Mouse (Mus musculus) neural tube, embryonic 12.5 days (tissue): ENCODE data around the gene Stil. TPM values are rescaled to one million over a fixed set of nuclear protein-coding genes. Genes with fewer than 3 reads are reported as not detected.
A peak's percentile ranks its signal among the peaks of the same experiment; 100 is the strongest.

Source experiments
- ATAC-seq: fragments of 200-750 bp; cut with Nextera tagmentation; 2 replicates; pipeline ENCODE4 v1.8.0; 2017; ENCODE audit warnings: low read depth, mild to moderate bottlenecking, moderate TSS enrichment, moderate library complexity; ENCODE audit not compliant: low FRiP score
- H3K27ac ChIP-seq: fragments of 300-500 bp; sonication (generic); 2 replicates; pipeline ENCODE4 v1.5.1; 2016
- H3K27me3 ChIP-seq: fragments of 300-500 bp; sonication (generic); replicated peaks from 2 replicates; pipeline ENCODE4 v1.6.1; 2016; ENCODE audit warnings: mild to moderate bottlenecking
- H3K36me3 ChIP-seq: fragments of 300-500 bp; sonication (generic); 2 replicates; pipeline ENCODE4 v1.6.1; 2016; ENCODE audit warnings: mild to moderate bottlenecking
- H3K4me1 ChIP-seq: fragments of 300-500 bp; sonication (generic); 2 replicates; pipeline ENCODE4 v1.6.1; 2016
- H3K4me2 ChIP-seq: fragments of 300-500 bp; sonication (generic); replicated peaks from 2 replicates; pipeline ENCODE4 v1.6.1; 2016; ENCODE audit warnings: mild to moderate bottlenecking
- H3K4me3 ChIP-seq: fragments of 300-500 bp; sonication (generic); 2 replicates; pipeline ENCODE4 v1.5.1; 2016
- H3K9ac ChIP-seq: fragments of 300-500 bp; sonication (generic); 2 replicates; pipeline ENCODE4 v1.6.1; 2016; ENCODE audit warnings: mild to moderate bottlenecking
- H3K9me3 ChIP-seq: fragments of 300-500 bp; sonication (generic); 2 replicates; pipeline ENCODE4 v1.6.1; 2016; ENCODE audit warnings: mild to moderate bottlenecking
- WGBS: fragments of 180-500 bp; shearing (Covaris S2); methylation state at CpG from one replicate; pipeline ENCODE4 v1.1.7; 2016; 5-methylcytosine and 5-hydroxymethylcytosine counted together
- polyA plus RNA-seq: library from polyadenylated mRNA; unstranded; fragments of >200 nt; fragmentation: Nextera tagmentation; extraction: Ambion mirVana; gene quantifications from 2 replicates; pipeline ENCODE4 v1.2.1, GENCODE M21; 2016

Gene Stil
- polyA plus RNA-seq, 1 experiment from 2014 or later, result 10.2 TPM

GRCm38 (mm10) chr4:114986591-114987432 is 13.1 kb upstream of the Stil start, which contains the start of gene Cmpk1:
Gene Cmpk1, minus strand, starts transcription at chr4:114987241.
- Histone ChIP-seq H3K9ac (peak within 1 kb of the TSS; percentile 93), H3K4me2 (peak within 1 kb of the TSS; percentile 62), H3K9me3 (no peaks in the 10 kb centered on the region), H3K4me3 (peak within 1 kb of the TSS; percentile 73), H3K27me3 (no peaks in the 10 kb centered on the region), H3K36me3 (no peaks in the 10 kb centered on the region), H3K27ac (peak within 1 kb of the TSS; percentile 100), H3K4me1 (peaks cover 6% of the 10 kb centered on the region)
- WGBS, result under 1% methylated on average over 83 of the region's 93 CpGs
- peak; percentile 98 for ATAC-seq

GRCm38 (mm10) chr4:114994218-114994617 is 5.7 kb upstream of the Stil start:
- no peak overlapping the region for H3K4me2 ChIP-seq
- WGBS, result 86% methylated on average over 3 of the region's 3 CpGs
- H3K27ac ChIP-seq, result no peak overlapping the region
- no peaks in the 10 kb centered on the region for H3K27me3 ChIP-seq
- H3K4me1 ChIP-seq, result no peaks in the 10 kb centered on the region
- no peaks in the 10 kb centered on the region for H3K36me3 ChIP-seq
- no peaks in the 10 kb centered on the region for H3K9me3 ChIP-seq
- no peak overlapping the region for H3K9ac ChIP-seq
- ATAC-seq, result no peak
- no peak overlapping the region for H3K4me3 ChIP-seq

GRCm38 (mm10) chr4:114997051-114997450 is 2.9 kb upstream of the Stil start:
- ATAC-seq, result no peak
- Histone ChIP-seq H3K36me3 (no peaks in the 10 kb centered on the region), H3K9ac (no peak overlapping the region), H3K27me3 (no peaks in the 10 kb centered on the region), H3K27ac (no peak overlapping the region), H3K4me1 (peaks cover 17% of the 10 kb centered on the region), H3K9me3 (no peaks in the 10 kb centered on the region), H3K4me2 (no peak overlapping the region), H3K4me3 (no peak overlapping the region)
- WGBS, result 58% methylated on average over 3 of the region's 3 CpGs

GRCm38 (mm10) chr4:114999445-114999772 is 550 bp upstream of the Stil start:
- no peaks in the 10 kb centered on the region for H3K9me3 ChIP-seq
- peaks cover 17% of the 10 kb centered on the region for H3K4me1 ChIP-seq
- ATAC-seq, result peak; percentile 51; the same call in 1 of the 2 replicates
- H3K4me2 ChIP-seq, result peak overlapping the region; percentile 71
- H3K36me3 ChIP-seq, result peaks cover 5% of the 10 kb centered on the region; the same call in 1 of the 2 replicates
- 9% methylated on average over 9 of the region's 9 CpGs for WGBS
- H3K27ac ChIP-seq, result peak overlapping the region; percentile 62
- H3K9ac ChIP-seq, result peak overlapping the region; percentile 51
- no peaks in the 10 kb centered on the region for H3K27me3 ChIP-seq
- H3K4me3 ChIP-seq, result peak overlapping the region; percentile 65

- Histone ChIP-seq H3K9me3 (no peaks in the 10 kb centered on the region), H3K27ac (peak overlapping the region; percentile 50; the same call in 1 of the 2 replicates), H3K36me3 (peaks cover 10% of the 10 kb centered on the region), H3K4me1 (peaks cover 17% of the 10 kb centered on the region), H3K27me3 (no peaks in the 10 kb centered on the region), H3K9ac (peak overlapping the region; percentile 65), H3K4me3 (peak overlapping the region; percentile 65), H3K4me2 (peak overlapping the region; percentile 71)
- peak; percentile 41 for ATAC-seq
- 3% methylated on average over 8 of the region's 8 CpGs for WGBS
Measured at GRCm38 (mm10) chr4:115000429-115000795, 453 bp downstream of the Stil start.

- H3K27me3 ChIP-seq, result no peaks in the 10 kb centered on the region
- H3K36me3 ChIP-seq, result peaks cover 34% of the 10 kb centered on the region; the same call in 1 of the 2 replicates
- H3K9me3 ChIP-seq, result no peaks in the 10 kb centered on the region
- H3K27ac ChIP-seq, result no peak overlapping the region
- no peak for ATAC-seq
- H3K4me1 ChIP-seq, result no peaks in the 10 kb centered on the region
- no peak overlapping the region for H3K4me2 ChIP-seq
- H3K4me3 ChIP-seq, result no peak overlapping the region
- 94% methylated on average over 3 of the region's 3 CpGs for WGBS
- no peak overlapping the region for H3K9ac ChIP-seq
Measured at GRCm38 (mm10) chr4:115014276-115014675, 14.3 kb downstream of the Stil start.

- H3K4me2 ChIP-seq, result no peak overlapping the region
- H3K4me1 ChIP-seq, result no peaks in the 10 kb centered on the region
- H3K27ac ChIP-seq, result no peak overlapping the region
- H3K9ac ChIP-seq, result no peak overlapping the region
- H3K4me3 ChIP-seq, result no peak overlapping the region
- H3K9me3 ChIP-seq, result no peaks in the 10 kb centered on the region
- 98% methylated on average over 3 of the region's 3 CpGs for WGBS
- no peaks in the 10 kb centered on the region for H3K27me3 ChIP-seq
- H3K36me3 ChIP-seq, result peaks cover 26% of the 10 kb centered on the region
- no peak for ATAC-seq
Measured at GRCm38 (mm10) chr4:115019997-115020396, 20.0 kb downstream of the Stil start.

GRCm38 (mm10) chr4:115035043-115035442 is 35.1 kb downstream of the Stil start:
- Histone ChIP-seq H3K4me1 (no peaks in the 10 kb centered on the region), H3K4me2 (no peak overlapping the region), H3K4me3 (no peak overlapping the region), H3K9me3 (no peaks in the 10 kb centered on the region), H3K27me3 (no peaks in the 10 kb centered on the region), H3K27ac (no peak overlapping the region), H3K9ac (no peak overlapping the region), H3K36me3 (peaks cover 10% of the 10 kb centered on the region; the same call in 1 of the 2 replicates)
- 71% methylated on average over 6 of the region's 6 CpGs for WGBS
- ATAC-seq, result no peak

GRCm38 (mm10) chr4:115038242-115038641 is 38.3 kb downstream of the Stil start:
- 37% methylated on average over 4 of the region's 4 CpGs for WGBS
- no peak for ATAC-seq
- Histone ChIP-seq H3K27ac (no peak overlapping the region), H3K9me3 (no peaks in the 10 kb centered on the region), H3K4me2 (no peak overlapping the region), H3K27me3 (no peaks in the 10 kb centered on the region), H3K4me3 (no peak overlapping the region), H3K36me3 (peaks cover 15% of the 10 kb centered on the region), H3K9ac (no peak overlapping the region), H3K4me1 (no peaks in the 10 kb centered on the region)

- 83% methylated on average over 3 of the region's 3 CpGs for WGBS
- peaks cover 18% of the 10 kb centered on the region for H3K36me3 ChIP-seq
- H3K4me1 ChIP-seq, result no peaks in the 10 kb centered on the region
- no peaks in the 10 kb centered on the region for H3K9me3 ChIP-seq
- H3K27ac ChIP-seq, result no peak overlapping the region
- no peak overlapping the region for H3K4me2 ChIP-seq
- H3K4me3 ChIP-seq, result no peak overlapping the region
- H3K9ac ChIP-seq, result no peak overlapping the region
- H3K27me3 ChIP-seq, result peaks cover 28% of the 10 kb centered on the region
- no peak for ATAC-seq
Measured at GRCm38 (mm10) chr4:115045621-115046020, 45.7 kb downstream of the Stil start.

GRCm38 (mm10) chr4:115047750-115048149 is 47.8 kb downstream of the Stil start:
- no peak overlapping the region for H3K27ac ChIP-seq
- no peak for ATAC-seq
- no peak overlapping the region for H3K9ac ChIP-seq
- no peak overlapping the region for H3K4me3 ChIP-seq
- H3K9me3 ChIP-seq, result no peaks in the 10 kb centered on the region
- peaks cover 49% of the 10 kb centered on the region for H3K27me3 ChIP-seq
- peaks cover 4% of the 10 kb centered on the region; the same call in 1 of the 2 replicates for H3K4me1 ChIP-seq
- peaks cover 2% of the 10 kb centered on the region; the same call in 1 of the 2 replicates for H3K36me3 ChIP-seq
- WGBS, result 5% methylated on average over 5 of the region's 5 CpGs
- no peak overlapping the region for H3K4me2 ChIP-seq

- Histone ChIP-seq H3K4me3 (no peak overlapping the region), H3K9me3 (no peaks in the 10 kb centered on the region), H3K4me2 (no peak overlapping the region), H3K27me3 (peaks cover 53% of the 10 kb centered on the region), H3K9ac (no peak overlapping the region), H3K4me1 (peaks cover 5% of the 10 kb centered on the region; the same call in 1 of the 2 replicates), H3K27ac (no peak overlapping the region), H3K36me3 (peaks cover 2% of the 10 kb centered on the region; the same call in 1 of the 2 replicates)
- ATAC-seq, result no peak
- 76% methylated on average over 8 of the region's 8 CpGs for WGBS
Measured at GRCm38 (mm10) chr4:115048190-115048589, 48.2 kb downstream of the Stil start.
